Mouse (Mus musculus) cerebellum, postnatal 14 days (tissue): ENCODE measurements around the gene Lce3e.

Experiments
- DNase-seq, 2 experiments: peaks; one replicate each; pipeline ENCODE4 v3.0.0; 2021; ENCODE audit warnings: mixed read lengths in 2 of 2

Lce3e gene

DNA sequence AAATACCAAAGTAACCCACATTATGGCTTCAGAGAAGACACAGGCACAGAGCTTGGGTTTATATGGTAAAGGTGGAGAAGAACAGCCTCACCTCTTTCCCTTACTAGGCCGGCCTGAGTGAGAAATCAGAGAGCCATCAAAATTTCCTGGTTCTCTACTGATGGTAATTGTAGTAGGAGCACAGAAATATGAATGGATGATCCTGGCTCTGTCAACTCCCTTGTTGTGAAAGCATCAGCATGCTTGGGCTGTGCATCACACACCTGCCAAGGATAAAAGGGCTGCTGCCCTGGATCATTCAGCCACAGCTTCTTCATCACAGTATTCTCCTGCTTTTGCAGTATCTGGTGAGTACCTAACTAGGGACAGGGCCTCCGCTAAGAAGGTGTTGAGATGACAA lies at the start of gene Lce3e:
Gene Lce3e, plus strand, starts transcription at position 301 of the 400 bp plus-strand sequence.
- no peak for DNase-seq

DNA sequence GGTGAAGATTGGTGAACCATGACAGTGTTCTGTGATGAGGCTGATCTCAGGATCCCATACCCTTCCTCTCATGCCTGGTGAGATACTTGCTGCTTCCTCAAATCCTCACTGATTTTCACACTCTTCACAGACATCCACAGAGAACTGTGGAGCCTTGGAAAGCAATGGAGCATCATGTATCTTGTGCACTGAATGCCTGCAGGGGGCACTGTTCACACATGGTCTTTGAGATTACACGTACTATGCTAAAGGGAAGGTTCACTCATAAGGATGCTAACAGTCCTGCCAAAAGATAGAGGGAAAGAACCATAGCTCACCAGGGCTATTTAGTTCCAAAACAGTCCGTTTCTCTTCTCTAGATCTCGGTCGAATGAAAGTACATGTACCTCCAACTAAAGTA lies 46.5 kb upstream of the Lce3e start:
- DNase-seq, result peak; percentile 23 to 44

DNA sequence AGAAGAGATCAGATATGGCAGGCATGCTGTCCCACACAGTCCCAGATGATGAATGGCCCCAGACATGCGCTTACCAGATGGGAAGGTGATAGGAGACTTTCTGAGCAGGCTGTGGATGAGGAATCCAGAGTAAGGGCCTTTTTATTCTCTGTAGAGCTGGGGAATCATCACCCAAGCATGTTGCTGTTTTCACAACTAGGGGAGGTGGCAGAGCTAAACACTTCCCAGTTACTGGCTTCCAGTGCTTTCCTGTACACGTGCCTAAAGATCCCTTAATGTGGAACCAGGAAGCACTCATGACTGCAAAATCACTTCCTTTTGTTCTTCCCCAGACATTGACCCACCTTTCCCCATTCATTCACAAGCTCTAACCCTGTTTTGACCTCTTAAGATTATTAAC lies 40.7 kb upstream of the Lce3e start, which contains the start of gene Lce3a:
Gene Lce3a, minus strand, starts transcription at position 101 of the 400 bp plus-strand sequence.
- DNase-seq, result no peak

DNA sequence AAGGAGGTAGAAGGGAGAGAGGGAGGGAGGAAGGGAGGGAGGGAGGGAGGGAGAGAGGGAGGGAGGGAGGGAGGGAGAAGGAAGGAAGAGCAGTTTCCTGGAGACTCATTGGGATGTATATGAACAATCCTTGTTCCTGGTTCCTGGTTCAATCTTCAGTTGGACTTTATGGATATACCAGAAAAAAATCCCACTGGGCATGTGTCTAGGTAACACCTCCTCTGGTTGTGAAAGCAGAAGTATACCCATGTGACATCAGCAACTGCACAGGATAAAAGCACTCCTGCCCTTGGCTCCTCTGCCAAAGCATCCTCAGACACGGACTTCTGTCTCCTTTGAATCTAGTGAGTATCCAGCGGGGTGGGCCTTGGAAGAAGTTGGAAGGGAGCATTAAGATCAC lies 34.2 kb upstream of the Lce3e start, which contains the start of gene Lce3b:
Gene Lce3b, plus strand, starts transcription at position 301 of the 400 bp plus-strand sequence.
- DNase-seq, result no peak

GRCm38 (mm10) chr3:92944186-92944585 lies 22.7 kb upstream of the Lce3e start, which contains the start of gene Lce3c:
TSS of gene Lce3c (plus strand) at chr3:92944486.
- DNase-seq, result peak; percentile 0 to 2

DNA sequence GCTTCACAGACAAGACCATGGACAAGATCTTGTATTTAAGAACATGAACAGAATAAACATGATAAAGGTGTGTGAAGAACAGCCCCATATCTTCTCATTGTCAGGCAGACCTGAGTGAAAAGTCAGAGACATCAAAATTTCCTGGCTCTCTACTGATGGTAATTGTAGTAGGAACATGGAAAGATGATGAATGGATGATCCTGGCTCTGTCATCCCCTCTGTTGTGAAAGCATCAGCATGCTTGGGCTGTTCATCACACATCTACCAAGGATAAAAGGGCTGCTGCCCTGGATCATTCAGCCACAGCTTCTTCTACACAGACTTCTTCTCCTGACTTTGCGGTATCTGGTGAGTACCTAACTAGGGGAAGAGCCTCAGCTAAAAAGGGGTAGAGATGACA lies 9.8 kb upstream of the Lce3e start, which contains the start of gene Lce3d:
Gene Lce3d, plus strand, starts transcription at position 301 of the 400 bp plus-strand sequence.
- DNase-seq, result no peak

DNA sequence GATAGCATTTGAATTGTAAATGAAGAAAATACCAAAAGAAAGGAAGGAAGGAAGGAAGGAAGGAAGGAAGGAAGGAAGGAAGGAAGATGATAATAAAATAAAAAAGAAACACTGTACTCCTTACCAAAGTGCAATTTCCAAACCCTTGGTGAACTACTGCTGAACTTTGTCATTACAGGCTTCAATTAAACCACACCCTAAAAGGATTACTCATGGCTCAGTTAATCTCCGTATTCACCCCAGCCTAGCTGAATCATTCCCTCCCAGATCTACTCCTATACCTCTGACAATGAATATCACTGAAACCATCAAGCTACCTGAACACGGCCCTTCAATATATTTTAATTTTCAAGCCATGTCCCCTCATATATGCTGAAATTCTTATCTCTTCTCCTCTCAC lies 11.6 kb downstream of the Lce3e start:
- DNase-seq, result no peak

GRCm38 (mm10) chr3:92991926-92992325 lies 25.1 kb downstream of the Lce3e start, which contains the start of gene Lce3f:
TSS of gene Lce3f (plus strand) at chr3:92992226.
- no peak for DNase-seq

- peak; percentile 83 to 88 for DNase-seq
Observed at GRCm38 (mm10) chr3:92998691-92999090, 31.8 kb downstream of the Lce3e start.

- DNase-seq, result no peak
Observed at GRCm38 (mm10) chr3:93000621-93001020, 33.8 kb downstream of the Lce3e start.

GRCm38 (mm10) chr3:93002843-93003242 lies 36.0 kb downstream of the Lce3e start:
- DNase-seq, result no peak

DNA sequence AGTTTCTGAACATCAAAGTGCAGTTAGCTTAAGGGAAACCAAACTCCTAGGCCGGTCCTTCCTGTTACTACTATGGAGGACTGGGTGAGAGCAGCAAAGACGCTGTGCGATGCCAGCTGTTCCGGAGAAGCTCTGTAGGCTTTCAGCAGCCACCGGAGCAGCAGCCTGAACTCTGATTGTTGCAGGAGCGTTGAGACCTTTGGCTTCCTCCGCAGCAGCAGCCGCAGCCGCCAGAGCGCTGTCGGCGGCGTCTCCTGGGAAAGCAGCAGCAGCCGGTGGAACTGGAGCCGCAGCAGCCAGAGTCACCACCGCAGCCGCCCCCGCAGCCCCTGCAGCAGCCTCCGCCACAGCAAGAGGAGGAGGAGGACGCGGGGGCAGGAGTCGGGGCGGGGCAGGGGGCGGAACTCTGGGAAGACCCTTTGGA lies 47.5 kb downstream of the Lce3e start:
- DNase-seq, result peak; percentile 6 to 9

DNA sequence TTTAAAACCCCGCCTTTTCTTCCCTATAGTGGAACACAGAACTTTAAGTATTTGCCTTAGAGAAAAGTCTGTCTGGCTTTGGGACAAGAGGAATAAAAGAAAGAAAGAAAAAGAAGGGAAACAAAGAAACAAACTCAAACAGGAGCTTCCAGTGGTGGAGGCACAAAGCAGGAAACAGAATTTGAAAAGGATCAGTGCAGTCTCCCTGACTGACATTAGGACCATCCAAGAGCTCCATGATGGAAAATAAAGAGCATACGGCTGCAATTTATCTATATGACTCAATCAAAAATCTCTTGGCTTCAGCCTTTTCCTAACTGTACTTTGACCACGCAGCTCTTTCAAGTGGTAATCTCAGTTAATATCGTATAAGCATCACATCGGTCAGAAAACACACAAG lies 48.0 kb downstream of the Lce3e start:
- no peak for DNase-seq

- DNase-seq, result no peak
Observed at GRCm38 (mm10) chr3:93015460-93016104, 48.7 kb downstream of the Lce3e start, which contains the start of gene Crct1. TSS of gene Crct1 (minus strand) at chr3:93015687.
